Mouse (Mus musculus): ENCODE measurements around the gene 4930451I11Rik.

GRCm38 (mm10) chr7:126803751-126804150 is 27.7 kb downstream of the 4930451I11Rik start:
- TF ChIP-seq POLR2A (IDR thresholded peaks at IDR 0.05; ENCODE audit: borderline replicate concordance, extremely low read depth, insufficient read depth, insufficient read length, poor library complexity, severe bottlenecking) = no peak
- no peak for TF ChIP-seq CTCF (IDR thresholded peaks at IDR 0.05; ENCODE audit: borderline replicate concordance, extremely low read depth, insufficient read depth, insufficient read length)

Measured in brain, embryonic 14.5 days (tissue).